Mouse (Mus musculus): ENCODE results near the gene Kif27. TPM values are rescaled to one million over a fixed set of nuclear protein-coding genes. Genes with fewer than 3 reads are reported as not detected.

The Kif27 gene
- polyA plus RNA-seq, 1 experiment from 2014 or later: 2.4 TPM

DNA sequence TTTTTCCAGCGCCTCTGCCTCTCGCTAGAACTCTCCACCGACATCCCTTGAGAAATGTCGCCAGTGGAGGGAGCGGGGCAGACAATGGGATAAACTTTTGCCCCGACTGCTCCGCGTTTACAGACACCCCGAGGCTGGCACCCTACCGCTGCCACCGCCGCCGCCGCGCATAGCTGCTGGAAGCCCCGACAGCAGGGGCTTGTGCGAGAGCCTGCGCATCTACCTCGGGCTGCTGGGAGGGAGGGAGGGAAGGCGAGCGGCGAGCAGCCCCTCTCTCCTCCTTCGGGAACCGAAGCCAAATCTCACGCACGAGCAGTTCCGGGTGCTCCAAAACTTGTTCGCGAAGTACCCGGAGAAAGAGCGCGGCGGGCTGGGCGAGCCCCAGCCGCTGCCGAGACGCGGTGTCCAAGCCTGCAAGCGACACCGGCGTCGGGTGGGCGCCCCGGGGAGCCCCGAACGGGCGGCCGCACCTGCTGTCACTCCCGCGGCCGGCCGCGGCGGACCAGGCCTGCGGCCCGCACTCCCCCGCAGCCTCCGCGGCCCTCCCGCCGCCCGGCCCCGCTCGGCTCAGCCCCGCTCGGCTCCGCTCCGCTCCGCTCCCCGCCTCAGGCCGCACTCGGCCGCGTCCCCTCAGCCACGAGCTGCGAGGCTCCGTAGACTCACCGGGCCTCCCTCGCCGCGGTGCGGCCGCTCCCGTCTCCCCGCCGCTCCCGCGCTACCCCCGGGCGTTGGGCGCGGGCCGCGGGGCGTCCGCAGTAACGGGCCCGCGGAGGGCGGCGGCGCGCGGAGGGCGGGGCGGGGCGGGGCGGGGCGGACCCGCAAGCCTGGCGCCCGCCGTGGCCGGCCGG lies 85.3 kb downstream of the Kif27 start:
- peaks cover 20% of the 10 kb centered on the region for H3K4me1 ChIP-seq
- H3K36me3 ChIP-seq: no peaks in the 10 kb centered on the region
- no peaks in the 10 kb centered on the region for H3K9me3 ChIP-seq
- H3K4me2 ChIP-seq (replicated peaks): peak overlapping the region; percentile 81
- peak; percentile 73 for ATAC-seq (ENCODE audit: low FRiP score, low read depth)
- peak overlapping the region; percentile 89 for H3K9ac ChIP-seq
- H3K27ac ChIP-seq: peak overlapping the region; percentile 85
- H3K27me3 ChIP-seq (replicated peaks): no peaks in the 10 kb centered on the region
- under 1% methylated on average over 96 of the region's 115 CpGs for WGBS
- peak overlapping the region; percentile 96 for H3K4me3 ChIP-seq

DNA sequence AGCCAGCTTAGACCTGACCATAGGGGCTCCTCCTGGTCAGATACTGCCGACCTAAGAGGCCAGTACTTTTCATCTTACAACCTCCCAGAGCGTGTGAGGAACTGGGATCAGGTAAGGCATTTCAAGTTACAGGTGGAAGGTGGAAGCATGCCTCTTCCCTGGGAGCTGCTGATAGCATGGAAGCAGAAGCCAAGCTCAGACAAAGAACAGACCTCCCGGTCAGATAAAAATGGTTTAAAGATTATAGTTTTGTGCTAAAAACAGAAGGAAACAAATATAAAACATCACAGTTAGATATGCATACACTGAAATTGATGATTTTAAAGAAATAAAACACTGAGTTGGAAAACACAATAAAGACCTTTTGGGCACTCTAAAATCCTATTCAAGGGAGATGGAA lies 92.1 kb downstream of the Kif27 start:
- H3K4me1 ChIP-seq: no peaks in the 10 kb centered on the region
- H3K36me3 ChIP-seq: peaks cover 12% of the 10 kb centered on the region
- no peak overlapping the region for H3K4me2 ChIP-seq (replicated peaks)
- H3K27me3 ChIP-seq (replicated peaks): no peaks in the 10 kb centered on the region
- WGBS: 85% methylated on average over 3 of the region's 3 CpGs
- no peak overlapping the region for H3K9ac ChIP-seq
- no peak overlapping the region for H3K27ac ChIP-seq
- H3K4me3 ChIP-seq: no peak overlapping the region
- ATAC-seq (ENCODE audit: low FRiP score, low read depth): no peak
- no peaks in the 10 kb centered on the region for H3K9me3 ChIP-seq

DNA sequence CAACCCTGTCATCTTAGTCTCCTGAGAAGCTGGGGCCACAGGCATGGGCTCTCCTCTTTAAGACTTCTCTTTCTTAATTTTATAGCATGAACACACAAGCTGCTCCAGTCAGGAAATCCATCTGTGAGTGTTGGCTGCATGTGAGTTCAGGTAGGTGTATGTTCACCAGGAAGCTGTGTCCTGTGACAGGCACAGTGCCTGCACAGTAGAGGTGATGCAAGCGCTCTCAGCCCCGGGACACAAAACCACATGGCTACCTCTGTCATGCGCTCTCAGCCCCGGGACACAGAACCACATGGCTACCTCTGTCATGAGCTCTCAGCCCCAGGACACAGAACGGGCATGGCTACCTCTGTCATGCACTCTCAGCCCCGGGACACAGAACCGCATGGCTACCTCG lies 95.4 kb downstream of the Kif27 start:
- no peak for ATAC-seq (ENCODE audit: low FRiP score, low read depth)
- Histone ChIP-seq H3K27me3 (replicated peaks) (no peaks in the 10 kb centered on the region), H3K9ac (no peak overlapping the region), H3K4me2 (replicated peaks) (no peak overlapping the region), H3K27ac (no peak overlapping the region), H3K4me1 (no peaks in the 10 kb centered on the region), H3K9me3 (no peaks in the 10 kb centered on the region), H3K4me3 (no peak overlapping the region), H3K36me3 (peaks cover 21% of the 10 kb centered on the region)
- WGBS: 89% methylated on average over 8 of the region's 8 CpGs

DNA sequence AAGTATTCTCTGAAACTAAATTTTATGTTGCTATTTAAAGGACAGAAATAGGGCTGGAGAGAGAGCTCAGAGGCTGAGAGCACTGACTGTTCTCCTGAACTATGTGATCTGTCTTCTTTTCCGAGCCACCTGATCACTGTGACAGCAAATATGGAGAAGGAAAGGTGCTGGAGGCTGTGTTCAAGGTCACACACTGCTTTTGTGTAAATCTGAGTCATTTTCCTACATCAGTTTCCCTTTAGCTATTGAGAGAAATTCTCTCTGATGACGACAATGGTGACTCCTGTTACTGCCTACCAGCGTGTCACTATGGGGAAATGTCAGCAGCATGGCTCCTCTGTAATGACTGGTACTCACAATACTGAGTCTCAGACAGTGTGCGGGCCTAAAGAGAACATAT lies 97.2 kb downstream of the Kif27 start:
- 85% methylated on average over 4 of the region's 4 CpGs for WGBS
- H3K9ac ChIP-seq: no peak overlapping the region
- no peak for ATAC-seq (ENCODE audit: low FRiP score, low read depth)
- H3K4me3 ChIP-seq: no peak overlapping the region
- H3K27me3 ChIP-seq (replicated peaks): no peaks in the 10 kb centered on the region
- H3K4me2 ChIP-seq (replicated peaks): no peak overlapping the region
- H3K9me3 ChIP-seq: no peaks in the 10 kb centered on the region
- no peaks in the 10 kb centered on the region for H3K4me1 ChIP-seq
- H3K27ac ChIP-seq: no peak overlapping the region
- peaks cover 27% of the 10 kb centered on the region for H3K36me3 ChIP-seq

DNA sequence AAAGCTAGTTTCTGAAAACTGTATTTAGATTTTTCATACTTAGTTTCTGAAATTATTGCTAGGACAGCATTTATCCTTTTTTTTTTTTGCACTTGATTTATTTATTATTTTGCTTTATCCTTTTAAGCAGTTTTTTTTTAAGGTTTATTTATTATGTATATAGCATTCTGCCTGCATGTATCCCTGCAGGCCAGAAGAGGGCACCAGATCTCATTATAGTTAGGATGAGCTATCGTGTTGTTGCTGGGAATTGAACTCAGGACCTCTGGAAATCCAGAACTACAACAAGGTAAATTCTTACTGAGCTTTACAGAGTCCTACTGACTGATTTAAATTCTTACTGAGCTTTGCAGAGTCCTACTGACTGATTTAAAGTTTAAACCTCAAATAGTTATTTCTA lies 105.7 kb downstream of the Kif27 start:
- 91% methylated on average over 1 of the region's 1 CpGs for WGBS
- Histone ChIP-seq H3K36me3 (peaks cover 46% of the 10 kb centered on the region), H3K27ac (no peak overlapping the region), H3K4me2 (replicated peaks) (no peak overlapping the region), H3K9ac (no peak overlapping the region), H3K4me1 (no peaks in the 10 kb centered on the region), H3K4me3 (no peak overlapping the region), H3K9me3 (no peaks in the 10 kb centered on the region), H3K27me3 (replicated peaks) (no peaks in the 10 kb centered on the region)
- ATAC-seq (ENCODE audit: low FRiP score, low read depth): no peak

DNA sequence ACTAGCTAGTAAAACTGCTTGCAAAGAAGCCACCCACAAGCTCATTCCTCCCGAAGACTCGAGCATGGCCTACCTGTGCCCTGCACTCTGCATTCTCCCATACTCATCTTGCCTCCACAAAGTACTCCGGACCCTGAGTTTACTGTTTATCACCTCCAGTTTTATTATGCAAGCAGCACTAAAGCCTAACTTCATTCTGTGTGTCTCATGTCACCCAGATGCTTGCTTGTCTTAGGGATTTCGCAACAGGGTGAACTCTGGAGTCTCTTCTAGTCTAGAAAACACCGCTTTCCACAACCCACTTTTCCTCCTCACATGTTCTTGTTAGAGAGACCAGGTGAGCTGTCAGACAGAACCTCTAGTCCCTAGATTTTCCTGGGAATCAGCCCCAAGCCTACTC lies 110.0 kb downstream of the Kif27 start:
- WGBS: 95% methylated on average over 5 of the region's 5 CpGs
- Histone ChIP-seq H3K36me3 (peaks cover 31% of the 10 kb centered on the region), H3K27ac (no peak overlapping the region), H3K4me2 (replicated peaks) (no peak overlapping the region), H3K9ac (no peak overlapping the region), H3K9me3 (no peaks in the 10 kb centered on the region), H3K4me1 (no peaks in the 10 kb centered on the region), H3K4me3 (no peak overlapping the region), H3K27me3 (replicated peaks) (no peaks in the 10 kb centered on the region)
- no peak for ATAC-seq (ENCODE audit: low FRiP score, low read depth)

MicroRNAs encoded within 50 kb of the gene (microRNA counts, 519-probe panel; counts per million panel counts)
- 5,161 counts per million, percentile 84 among the panel's probes with 10 or more counts for microRNA mmu-miR-7a

Small RNA genes lying within 50 kb of the gene (microRNA-seq; reads per million reads assigned to microRNA genes)
- gene Mir6369: not detected
- 266 reads per million, percentile 64 among the genes with 10 or more reads in this experiment for gene Mir7-1

Other genes starting within 250 kb of the Kif27 start
- 5.6 and 6.1 TPM in 2 replicates for gene Klhl3, start 245.5 kb downstream of the Kif27 start, polyA plus RNA-seq (2016; fragmentation: Nextera tagmentation; extraction: Ambion mirVana)
- 44.4 and 54.5 TPM in 2 replicates for gene Hnrnpa0, start 230.6 kb downstream of the Kif27 start, polyA plus RNA-seq (2016; fragmentation: Nextera tagmentation; extraction: Ambion mirVana)
- 69.1 and 77.5 TPM in 2 replicates for gene Idnk, start 201.5 kb downstream of the Kif27 start, polyA plus RNA-seq (2016; fragmentation: Nextera tagmentation; extraction: Ambion mirVana)
- gene Ubqln1, start 143.5 kb downstream of the Kif27 start, polyA plus RNA-seq (2016; fragmentation: Nextera tagmentation; extraction: Ambion mirVana): 172 and 184 TPM in 2 replicates
- 52.4 and 53.5 TPM in 2 replicates for gene Gkap1, start 83.4 kb downstream of the Kif27 start, polyA plus RNA-seq (2016; fragmentation: Nextera tagmentation; extraction: Ambion mirVana)
- 27.6 and 28.0 TPM in 2 replicates for gene 2210016F16Rik, start 26.1 kb upstream of the Kif27 start, polyA plus RNA-seq (2016; fragmentation: Nextera tagmentation; extraction: Ambion mirVana)
- gene Rmi1, start 43.1 kb upstream of the Kif27 start, polyA plus RNA-seq (2016; fragmentation: Nextera tagmentation; extraction: Ambion mirVana): 25.5 and 31.2 TPM in 2 replicates
- 1,935 and 2,000 TPM in 2 replicates for gene Hnrnpk, start 44.2 kb upstream of the Kif27 start, polyA plus RNA-seq (2016; fragmentation: Nextera tagmentation; extraction: Ambion mirVana)